Mouse (Mus musculus): ENCODE measurements around the gene Nlk.

DNA sequence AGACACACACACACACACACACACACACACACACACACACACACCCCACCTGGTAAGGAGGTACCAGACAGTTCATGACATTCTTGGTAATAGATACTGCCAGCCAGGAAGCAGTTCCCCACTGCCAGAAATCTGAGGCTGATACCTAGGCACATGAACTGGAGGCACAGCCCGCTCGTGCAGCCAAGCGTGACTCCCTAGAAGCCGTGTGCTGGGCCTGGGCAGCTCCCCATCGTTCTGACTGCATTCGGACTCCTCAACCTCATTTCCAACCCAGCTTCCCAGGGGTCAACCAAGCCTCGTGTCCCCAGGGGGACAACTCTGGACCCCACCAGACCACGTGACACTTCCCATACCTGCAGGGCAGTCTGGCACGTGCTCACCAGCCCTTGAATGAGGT lies 168.5 kb downstream of the Nlk start:
- TF ChIP-seq CTCF (IDR thresholded peaks at IDR 0.05; ENCODE audit: borderline replicate concordance, control insufficient read depth, extremely low read depth, insufficient read depth, low read length, poor library complexity): no peak
- TF ChIP-seq POLR2A (IDR thresholded peaks at IDR 0.05; ENCODE audit: control insufficient read depth, extremely low read depth, insufficient read depth, low read length, poor library complexity): no peak

Data from thymus, adult 2 months (tissue).